Mouse (Mus musculus): ENCODE measurements around the gene Rnf144b.

DNA sequence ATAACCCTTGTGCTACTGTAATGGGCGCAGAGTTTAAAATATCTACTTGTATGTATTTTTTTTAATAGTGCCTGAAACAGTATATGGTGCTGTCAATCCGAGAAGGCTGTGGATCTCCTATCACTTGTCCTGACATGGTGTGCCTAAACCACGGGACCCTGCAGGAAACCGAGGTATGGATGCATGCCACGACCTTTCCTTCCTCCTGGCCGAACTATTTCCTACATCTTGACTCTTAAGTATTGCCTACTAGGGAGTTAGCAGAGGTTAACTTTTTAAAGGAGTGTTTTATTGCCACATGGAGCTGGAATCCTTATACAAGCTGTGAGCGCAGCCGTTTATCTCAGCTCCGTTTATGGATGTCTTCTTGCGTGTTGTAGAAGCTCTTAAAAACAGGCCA, 98.0 kb downstream of the Rnf144b start:
- TF ChIP-seq CTCF (IDR thresholded peaks at IDR 0.05; ENCODE audit: extremely low read depth, insufficient read length, insufficient replicate concordance, low read depth, low read length) (no peak), POLR2A (IDR thresholded peaks at IDR 0.05; ENCODE audit: low read depth, low read length) (no peak)
